Comparison of ENCODE assay signal across 36 mouse cellular contexts in the genomic region with DNA sequence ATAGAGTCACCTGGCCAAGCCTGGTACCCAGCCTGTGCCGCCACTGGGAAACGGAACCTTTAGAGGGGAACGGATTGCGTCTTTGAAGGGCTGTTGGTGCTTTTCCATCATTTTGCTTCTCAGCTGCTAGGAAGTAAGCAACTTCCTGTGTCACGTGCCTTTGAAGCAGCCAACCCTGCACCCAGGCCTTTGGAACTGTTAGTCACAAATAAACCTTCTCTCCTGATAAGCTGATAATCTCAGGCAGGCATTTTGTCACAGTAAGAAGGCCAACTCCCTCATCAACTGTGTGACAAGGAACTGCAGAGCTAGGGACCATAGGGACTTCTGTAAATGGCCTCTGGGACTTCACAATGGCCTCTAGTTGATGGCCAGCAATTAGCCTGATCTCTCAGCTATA. TPM values are rescaled to one million over a fixed set of nuclear protein-coding genes. Genes with fewer than 3 reads are reported as not detected.
"Had no signal": no experiment of that assay in that cellular context is flagged by ENCODE, and none has a peak within 500 bp of the region (broad histone marks: within the 10 kb centered on the region; RNA-seq: fewer than 3 reads in every experiment).

No protein-coding gene starts in this region.

- H3K27me3 ChIP-seq: heart, embryonic 13.5 days; heart, embryonic 15.5 days; hindbrain, embryonic 12.5 days; kidney, embryonic 15.5 days; limb, embryonic 13.5 days; limb, embryonic 15.5 days; liver, embryonic 13.5 days; liver, embryonic 15.5 days had no signal

- H3K4me1 ChIP-seq: heart, embryonic 15.5 days; hindbrain, embryonic 12.5 days; kidney, embryonic 15.5 days; liver, embryonic 13.5 days; liver, embryonic 15.5 days had no signal

- H3K9me3 ChIP-seq: heart, embryonic 15.5 days; hindbrain, embryonic 12.5 days; limb, embryonic 15.5 days; liver, embryonic 13.5 days; liver, embryonic 15.5 days had no signal

- H3K4me2 ChIP-seq: heart, embryonic 11.5 days; heart, embryonic 13.5 days; heart, embryonic 15.5 days; hindbrain, embryonic 12.5 days; hindbrain, embryonic 14.5 days; kidney, embryonic 15.5 days; limb, embryonic 13.5 days; limb, embryonic 15.5 days; liver, embryonic 13.5 days; liver, embryonic 15.5 days had no signal

- DNase-seq: gastrocnemius, adult 2 months; gastrocnemius, postnatal 10 days; gastrocnemius, postnatal 25 days; heart, adult 11 months; heart, adult 2 months; heart, postnatal 14 days; heart, postnatal 36 days; kidney, adult 11 months; kidney, adult 2 months; kidney, adult 9 months; kidney, postnatal 14 days; kidney, postnatal 36 days; layer of hippocampus, adult 9-11 months; layer of hippocampus, postnatal 36 days; left cerebral cortex, postnatal 4 days; liver, embryonic 13.5 days had no signal

- H3K9ac ChIP-seq: heart, embryonic 13.5 days; heart, embryonic 15.5 days; hindbrain, embryonic 12.5 days; hindbrain, embryonic 14.5 days; kidney, embryonic 15.5 days; limb, embryonic 13.5 days; limb, embryonic 15.5 days; liver, embryonic 13.5 days; liver, embryonic 15.5 days had no signal

- ATAC-seq: hindbrain, embryonic 16.5 days; inflammation-experienced regulatory T-cells, adult 6 months had no signal

- H3K27ac ChIP-seq: gastrocnemius, adult 2 months; heart, adult 2 months; heart, embryonic 13.5 days; heart, embryonic 15.5 days; hindbrain, embryonic 12.5 days; hindbrain, embryonic 14.5 days; kidney, embryonic 15.5 days; kidney, postnatal 0 days; limb, embryonic 13.5 days; limb, embryonic 15.5 days; liver, embryonic 13.5 days; liver, embryonic 15.5 days had no signal

- H3K4me3 ChIP-seq: gastrocnemius, adult 2 months; heart, adult 2 months; heart, embryonic 13.5 days; heart, embryonic 15.5 days; hindbrain, embryonic 12.5 days; kidney, embryonic 15.5 days; limb, embryonic 13.5 days; limb, embryonic 15.5 days; liver, embryonic 13.5 days; liver, embryonic 15.5 days had no signal

- H3K36me3 ChIP-seq: heart, embryonic 13.5 days; heart, embryonic 15.5 days; hindbrain, embryonic 12.5 days; kidney, embryonic 15.5 days; limb, embryonic 13.5 days; limb, embryonic 15.5 days; liver, embryonic 13.5 days; liver, embryonic 15.5 days had no signal

RNA-seq across cellular contexts. Expression of a gene that starts 18.6 kb away (rescaled TPM):
- total RNA-seq: gastrocnemius, adult 2 months; gastrocnemius, postnatal 25 days; heart, adult 2 months; hematopoietic stem cell, adult 5-6 weeks; left cerebral cortex, postnatal 25 days had no signal

RNA-seq across cellular contexts. Expression of a gene that starts 48.3 kb away (rescaled TPM):
- total RNA-seq: gastrocnemius, adult 2 months; gastrocnemius, postnatal 10 days; gastrocnemius, postnatal 25 days; hematopoietic stem cell, adult 5-6 weeks; layer of hippocampus, adult 18-20 months; layer of hippocampus, adult 8-10 months; layer of hippocampus, postnatal 14 days; layer of hippocampus, postnatal 36 days; left cerebral cortex, adult 18-20 months; left cerebral cortex, postnatal 10 days; left cerebral cortex, postnatal 25 days; left cerebral cortex, postnatal 4 days had no signal
- polyA plus RNA-seq: heart, embryonic 11.5 days; heart, embryonic 15.5 days; hindbrain, embryonic 12.5 days; hindbrain, embryonic 14.5 days; hindbrain, embryonic 16.5 days; inflammation-experienced regulatory T-cells, adult 6 months; kidney, adult 2 months; kidney, embryonic 15.5 days; kidney, postnatal 0 days; limb, embryonic 11.5 days; limb, embryonic 13.5 days; limb, embryonic 15.5 days had no signal
